Comparison of ENCODE assay signal across 8 mouse cellular contexts in genomic region chr11:98748506-98749416, GRCm38 (mm10). TPM values are rescaled to one million over a fixed set of nuclear protein-coding genes. Genes with fewer than 3 reads are reported as not detected.
DNase-seq lines count a peak whose midpoint lies in the region; ATAC-seq and TF ChIP-seq lines count a peak whose summit lies in the region.

No protein-coding gene starts in this region.

- H3K27ac ChIP-seq in testis, adult 2 months (ENCODE audit: control insufficient read depth, insufficient read depth, low read depth, low read length) = no peak overlapping the region
- H3K27ac ChIP-seq in embryonic facial prominence, embryonic 14.5 days (replicated peaks; ENCODE audit: low read depth, low read length) = peak overlapping the region; percentile 92
- H3K27ac ChIP-seq in hindbrain, embryonic 16.5 days (ENCODE audit: low read depth, low read length) = peak overlapping the region; percentile 94
- peak overlapping the region; percentile 93 for H3K27ac ChIP-seq in lung, embryonic 15.5 days
- peak overlapping the region; percentile 90 for H3K27ac ChIP-seq in stomach, postnatal 0 days (replicated peaks)

- TF ChIP-seq EP300 in stomach, postnatal 0 days (optimal IDR thresholded peaks at IDR 0.05) = no peak

- H3K36me3 ChIP-seq in testis, adult 2 months (ENCODE audit: control insufficient read depth, insufficient read depth, low read length) = no peaks in the 10 kb centered on the region
- H3K36me3 ChIP-seq in embryonic facial prominence, embryonic 14.5 days (ENCODE audit: control insufficient read depth, insufficient read depth, low read length) = peaks cover 6% of the 10 kb centered on the region; the same call in 1 of the 2 replicates
- peaks cover 2% of the 10 kb centered on the region; the same call in 1 of the 2 replicates for H3K36me3 ChIP-seq in hindbrain, embryonic 16.5 days (ENCODE audit: control insufficient read depth, insufficient read depth, low read length)
- H3K36me3 ChIP-seq in lung, embryonic 15.5 days = 0 out of 2 replicates have a peak, but pooled peaks cover 3% of the 10 kb centered on the region
- no peaks in the 10 kb centered on the region for H3K36me3 ChIP-seq in stomach, postnatal 0 days (ENCODE audit: control insufficient read depth, insufficient read depth, low read length)

- DNase-seq in testis, postnatal 14 days (ENCODE audit: low spot score) = no peak
- DNase-seq in embryonic facial prominence, embryonic 14.5 days (ENCODE audit: low spot score) = no peak
- DNase-seq in stomach, postnatal 0 days (ENCODE audit: low spot score) = peak; percentile 48
- DNase-seq in c-Kit-positive CD71-positive TER-119-positive erythroid progenitor cells, embryonic 14.5 days (ENCODE audit: low spot score) = no peak
- DNase-seq in ovary, postnatal 10 days (ENCODE audit: low spot score) = no peak

- ATAC-seq in embryonic facial prominence, embryonic 14.5 days (ENCODE audit: low read depth) = no peak
- ATAC-seq in hindbrain, embryonic 16.5 days = no peak
- no peak for ATAC-seq in lung, embryonic 15.5 days (ENCODE audit: borderline replicate concordance, extremely low read depth, low FRiP score, low TSS enrichment)
- no peak for ATAC-seq in stomach, postnatal 0 days (ENCODE audit: low FRiP score, low TSS enrichment)

- H3K9ac ChIP-seq in embryonic facial prominence, embryonic 14.5 days (ENCODE audit: low read depth, low read length) = peak overlapping the region; percentile 42
- peak overlapping the region; percentile 60 for H3K9ac ChIP-seq in hindbrain, embryonic 16.5 days (ENCODE audit: low read depth, low read length)
- peak overlapping the region; percentile 20; the same call in 1 of the 2 replicates for H3K9ac ChIP-seq in lung, embryonic 15.5 days
- H3K9ac ChIP-seq in stomach, postnatal 0 days (ENCODE audit: low read length) = peak overlapping the region; percentile 54

- H3K27me3 ChIP-seq in testis, adult 2 months (ENCODE audit: control insufficient read depth, insufficient read depth, low read length) = no peaks in the 10 kb centered on the region
- no peaks in the 10 kb centered on the region for H3K27me3 ChIP-seq in embryonic facial prominence, embryonic 14.5 days (replicated peaks; ENCODE audit: control insufficient read depth, insufficient read depth, low read length)
- H3K27me3 ChIP-seq in hindbrain, embryonic 16.5 days (replicated peaks; ENCODE audit: control insufficient read depth, insufficient read depth, low read length) = no peaks in the 10 kb centered on the region
- no peaks in the 10 kb centered on the region for H3K27me3 ChIP-seq in lung, embryonic 15.5 days
- H3K27me3 ChIP-seq in stomach, postnatal 0 days (ENCODE audit: control insufficient read depth, insufficient read depth, low read length) = no peaks in the 10 kb centered on the region

- peak overlapping the region; percentile 56 for H3K4me2 ChIP-seq in embryonic facial prominence, embryonic 14.5 days (ENCODE audit: low read depth, low read length)
- peak overlapping the region; percentile 57 for H3K4me2 ChIP-seq in hindbrain, embryonic 16.5 days (ENCODE audit: low read length)
- H3K4me2 ChIP-seq in lung, embryonic 15.5 days = peak overlapping the region; percentile 41
- peak overlapping the region; percentile 34 for H3K4me2 ChIP-seq in stomach, postnatal 0 days (replicated peaks; ENCODE audit: low read depth)

- H3K9me3 ChIP-seq in embryonic facial prominence, embryonic 14.5 days (ENCODE audit: control insufficient read depth, low read length) = no peaks in the 10 kb centered on the region
- no peaks in the 10 kb centered on the region for H3K9me3 ChIP-seq in hindbrain, embryonic 16.5 days (ENCODE audit: control insufficient read depth, low read length)
- no peaks in the 10 kb centered on the region for H3K9me3 ChIP-seq in lung, embryonic 15.5 days
- H3K9me3 ChIP-seq in stomach, postnatal 0 days (ENCODE audit: control insufficient read depth, low read length) = no peaks in the 10 kb centered on the region

- WGBS in embryonic facial prominence, embryonic 14.5 days = 20% methylated on average over 13 of the region's 15 CpGs
- 4% methylated on average over 12 of the region's 15 CpGs for WGBS in hindbrain, embryonic 16.5 days
- WGBS in lung, embryonic 15.5 days = 23% methylated on average over 15 of the region's 15 CpGs
- 16% methylated on average over 15 of the region's 15 CpGs for WGBS in stomach, postnatal 0 days

- H3K4me3 ChIP-seq in testis, adult 2 months (ENCODE audit: control insufficient read depth, low read depth, low read length) = peak overlapping the region; percentile 78
- H3K4me3 ChIP-seq in embryonic facial prominence, embryonic 14.5 days (ENCODE audit: low read depth, low read length) = peak overlapping the region; percentile 4; the same call in 1 of the 2 replicates
- peak overlapping the region; percentile 27 for H3K4me3 ChIP-seq in hindbrain, embryonic 16.5 days (ENCODE audit: low read length)
- no peak overlapping the region for H3K4me3 ChIP-seq in lung, embryonic 15.5 days
- H3K4me3 ChIP-seq in stomach, postnatal 0 days (ENCODE audit: low read depth, low read length) = no peak overlapping the region

- peak; percentile 53; the same call in 1 of the 2 replicates for TF ChIP-seq POLR2A in testis, adult 2 months (IDR thresholded peaks at IDR 0.05; ENCODE audit: control insufficient read depth, low read depth, low read length)

- TF ChIP-seq CTCF in testis, adult 2 months (IDR thresholded peaks at IDR 0.05; ENCODE audit: control insufficient read depth, insufficient read depth, insufficient replicate concordance, low read depth, low read length) = no peak
- TF ChIP-seq CTCF in stomach, postnatal 0 days (IDR thresholded peaks at IDR 0.05; ENCODE audit: low read depth) = peak; percentile 60

- H3K4me1 ChIP-seq in testis, adult 2 months (ENCODE audit: control insufficient read depth, insufficient read depth, low read length) = peaks cover 26% of the 10 kb centered on the region
- peaks cover 73% of the 10 kb centered on the region for H3K4me1 ChIP-seq in embryonic facial prominence, embryonic 14.5 days (ENCODE audit: control insufficient read depth, insufficient read depth, low read length)
- H3K4me1 ChIP-seq in hindbrain, embryonic 16.5 days (ENCODE audit: control insufficient read depth, insufficient read depth, low read depth, low read length) = peaks cover 78% of the 10 kb centered on the region
- peaks cover 98% of the 10 kb centered on the region for H3K4me1 ChIP-seq in lung, embryonic 15.5 days
- H3K4me1 ChIP-seq in stomach, postnatal 0 days (replicated peaks; ENCODE audit: control insufficient read depth, insufficient read depth) = peaks cover 63% of the 10 kb centered on the region

RNA-seq across cellular contexts. Expression of gene Thra, which starts 8.3 kb away (rescaled TPM):
- polyA plus RNA-seq in testis, adult 2 months (2012; rRNA removed) = 14.4 and 18.9 TPM in 2 replicates
- polyA plus RNA-seq in embryonic facial prominence, embryonic 14.5 days (2014; fragmentation: Nextera tagmentation; extraction: Ambion mirVana) = 57.7 and 62.2 TPM in 2 replicates
- polyA plus RNA-seq in hindbrain, embryonic 16.5 days (2015; fragmentation: Nextera tagmentation; extraction: Ambion mirVana) = 127 and 144 TPM in 2 replicates
- 35.6 and 35.8 TPM in 2 replicates for polyA plus RNA-seq in lung, embryonic 15.5 days (2015; fragmentation: Nextera tagmentation; extraction: Ambion mirVana)
- polyA plus RNA-seq in stomach, postnatal 0 days (2015; fragmentation: Nextera tagmentation; extraction: Ambion mirVana) = 24.0 and 24.5 TPM in 2 replicates

RNA-seq across cellular contexts. Expression of gene Med24, which starts 19.5 kb away (rescaled TPM):
- polyA plus RNA-seq in testis, adult 2 months (2012; rRNA removed) = 96.6 and 106 TPM in 2 replicates
- polyA plus RNA-seq in embryonic facial prominence, embryonic 14.5 days (2014; fragmentation: Nextera tagmentation; extraction: Ambion mirVana) = 40.7 and 49.0 TPM in 2 replicates
- polyA plus RNA-seq in hindbrain, embryonic 16.5 days (2015; fragmentation: Nextera tagmentation; extraction: Ambion mirVana) = 62.5 and 71.1 TPM in 2 replicates
- 51.9 and 53.0 TPM in 2 replicates for polyA plus RNA-seq in lung, embryonic 15.5 days (2015; fragmentation: Nextera tagmentation; extraction: Ambion mirVana)
- 16.5 and 18.7 TPM in 2 replicates for polyA plus RNA-seq in stomach, postnatal 0 days (2015; fragmentation: Nextera tagmentation; extraction: Ambion mirVana)

RNA-seq across cellular contexts. Expression of gene Nr1d1, which starts 26.4 kb away (rescaled TPM):
- polyA plus RNA-seq in testis, adult 2 months (2012; rRNA removed) = 34.7 and 38.6 TPM in 2 replicates
- polyA plus RNA-seq in embryonic facial prominence, embryonic 14.5 days (2014; fragmentation: Nextera tagmentation; extraction: Ambion mirVana) = 1.1 and 1.9 TPM in 2 replicates
- 4.9 and 5.6 TPM in 2 replicates for polyA plus RNA-seq in hindbrain, embryonic 16.5 days (2015; fragmentation: Nextera tagmentation; extraction: Ambion mirVana)
- 1.0 and 1.5 TPM in 2 replicates for polyA plus RNA-seq in lung, embryonic 15.5 days (2015; fragmentation: Nextera tagmentation; extraction: Ambion mirVana)
- polyA plus RNA-seq in stomach, postnatal 0 days (2015; fragmentation: Nextera tagmentation; extraction: Ambion mirVana) = 7.5 and 7.9 TPM in 2 replicates

RNA-seq across cellular contexts. Expression of gene Msl1, which starts 46.6 kb away (rescaled TPM):
- 138 and 143 TPM in 2 replicates for polyA plus RNA-seq in testis, adult 2 months (2012; rRNA removed)
- polyA plus RNA-seq in embryonic facial prominence, embryonic 14.5 days (2014; fragmentation: Nextera tagmentation; extraction: Ambion mirVana) = 18.1 and 18.5 TPM in 2 replicates
- 28.2 and 28.6 TPM in 2 replicates for polyA plus RNA-seq in hindbrain, embryonic 16.5 days (2015; fragmentation: Nextera tagmentation; extraction: Ambion mirVana)
- 21.1 and 21.2 TPM in 2 replicates for polyA plus RNA-seq in lung, embryonic 15.5 days (2015; fragmentation: Nextera tagmentation; extraction: Ambion mirVana)
- 11.3 and 13.8 TPM in 2 replicates for polyA plus RNA-seq in stomach, postnatal 0 days (2015; fragmentation: Nextera tagmentation; extraction: Ambion mirVana)

RNA-seq across cellular contexts. Expression of gene Csf3, which starts 47.7 kb away (rescaled TPM):
- 0.48 and 0.63 TPM in 2 replicates for polyA plus RNA-seq in testis, adult 2 months (2012; rRNA removed)
- polyA plus RNA-seq in embryonic facial prominence, embryonic 14.5 days (2014; fragmentation: Nextera tagmentation; extraction: Ambion mirVana) = not detected in 2 replicates
- not detected in 2 replicates for polyA plus RNA-seq in hindbrain, embryonic 16.5 days (2015; fragmentation: Nextera tagmentation; extraction: Ambion mirVana)
- not detected in 2 replicates for polyA plus RNA-seq in lung, embryonic 15.5 days (2015; fragmentation: Nextera tagmentation; extraction: Ambion mirVana)
- 0.08 and 0.11 TPM in 2 replicates for polyA plus RNA-seq in stomach, postnatal 0 days (2015; fragmentation: Nextera tagmentation; extraction: Ambion mirVana)

Comparison
In these comparisons a context has a peak if more than half of its experiments do, and no peak if none do; other contexts are left out.
1. H3K4me3 ChIP-seq: peak in testis, adult 2 months (single experiment), embryonic facial prominence, embryonic 14.5 days (single experiment) and hindbrain, embryonic 16.5 days (single experiment); none in lung, embryonic 15.5 days (single experiment) and stomach, postnatal 0 days (single experiment).
2. Peak in every context shown above with its lines, with median percentiles within 50 percentile points of each other: H3K4me2 ChIP-seq and H3K9ac ChIP-seq.